Mouse (Mus musculus) 416B (cell line): ENCODE results near the gene Lrp2.
A peak's percentile ranks its signal among the peaks of the same experiment; 100 is the strongest.

ENCODE experiments used
- DNase-seq: peaks from one replicate; pipeline ENCODE4 v3.0.0; 2011; ENCODE audit warnings: low read depth

Gene Lrp2

DNA sequence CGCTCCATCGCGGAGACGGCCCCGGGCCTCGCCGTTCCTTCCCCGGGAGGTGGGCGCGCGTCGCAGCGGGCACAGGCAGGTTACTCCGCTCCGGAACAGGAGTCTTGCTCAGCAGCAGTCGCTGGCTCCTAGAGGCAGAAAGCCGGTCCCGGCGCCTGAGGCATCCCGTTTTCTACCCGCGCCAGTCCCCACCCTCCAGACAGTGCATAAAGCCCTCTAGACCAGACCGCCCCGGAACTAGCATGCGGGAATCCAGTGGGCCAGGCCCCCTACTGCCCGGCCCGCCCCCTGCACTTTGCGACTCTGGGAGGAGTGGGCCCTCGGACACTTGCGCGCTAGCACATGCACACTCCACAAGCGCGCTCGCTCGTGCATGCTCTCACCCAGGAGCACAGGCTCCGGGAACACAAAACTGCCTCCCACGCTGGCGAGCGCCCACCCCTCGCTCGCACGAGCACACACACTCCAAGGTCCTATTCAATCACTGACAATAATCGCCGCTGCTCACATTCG, at the start of gene Lrp2:
Lrp2 (minus strand) TSS at position 180 of the 513 bp plus-strand sequence.
- DNase-seq: no peak

DNA sequence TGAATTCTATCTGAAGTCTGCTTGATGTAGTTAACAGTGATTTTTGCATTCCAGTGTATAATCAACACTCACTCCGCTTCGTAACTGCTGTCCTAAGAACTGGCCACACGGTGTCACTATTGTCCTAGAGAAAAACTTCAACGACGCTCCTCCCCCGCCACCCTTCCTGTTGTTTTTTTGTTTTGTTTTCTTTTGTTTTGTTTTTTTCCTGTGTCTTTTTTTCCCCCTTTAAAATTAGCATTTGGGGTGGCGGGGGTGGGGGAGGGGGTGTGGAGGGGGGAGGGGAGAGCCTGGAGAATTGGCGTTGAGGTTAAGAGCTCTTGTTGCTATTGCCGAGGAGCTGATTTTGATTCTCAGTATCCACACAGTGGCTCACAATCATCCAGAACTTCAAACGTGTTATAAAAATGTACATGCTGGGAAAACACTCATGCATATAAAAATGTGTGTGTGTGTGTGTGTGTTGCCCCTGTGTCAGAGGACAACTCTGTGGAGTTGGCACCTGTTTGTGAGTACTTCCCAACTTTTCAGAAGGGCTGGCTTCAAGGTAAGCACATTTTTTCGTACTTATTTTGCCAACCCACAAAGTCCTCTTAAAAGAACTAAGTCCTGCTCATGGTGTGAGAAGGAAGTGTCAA, 49.3 kb upstream of the Lrp2 start:
- peak; percentile 73 for DNase-seq

GRCm38 (mm10) chr2:69631449-69631848, 45.6 kb upstream of the Lrp2 start:
- DNase-seq: peak; percentile 29

DNA sequence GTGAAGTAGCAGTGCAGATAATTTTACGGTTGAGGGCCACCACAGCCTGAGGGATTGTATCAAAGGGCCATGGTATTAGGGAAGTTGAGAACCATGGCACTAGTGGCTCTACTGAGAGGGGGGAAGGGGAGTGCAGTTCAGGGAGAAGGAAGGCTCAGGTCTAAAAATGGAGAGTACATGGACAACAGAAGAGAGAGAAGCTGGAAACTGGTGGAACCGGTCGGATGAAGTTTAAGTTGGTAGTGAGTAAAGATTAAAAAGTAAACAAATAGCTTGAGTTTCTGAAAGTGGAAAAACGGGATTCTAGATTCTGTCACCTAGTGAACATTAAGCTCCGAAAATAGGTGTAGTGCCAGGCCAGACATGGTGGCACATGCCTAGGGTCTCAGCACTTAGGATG, 44.9 kb upstream of the Lrp2 start:
- DNase-seq: no peak

- DNase-seq: no peak
Observed at GRCm38 (mm10) chr2:69629914-69630313, 44.0 kb upstream of the Lrp2 start.

DNA sequence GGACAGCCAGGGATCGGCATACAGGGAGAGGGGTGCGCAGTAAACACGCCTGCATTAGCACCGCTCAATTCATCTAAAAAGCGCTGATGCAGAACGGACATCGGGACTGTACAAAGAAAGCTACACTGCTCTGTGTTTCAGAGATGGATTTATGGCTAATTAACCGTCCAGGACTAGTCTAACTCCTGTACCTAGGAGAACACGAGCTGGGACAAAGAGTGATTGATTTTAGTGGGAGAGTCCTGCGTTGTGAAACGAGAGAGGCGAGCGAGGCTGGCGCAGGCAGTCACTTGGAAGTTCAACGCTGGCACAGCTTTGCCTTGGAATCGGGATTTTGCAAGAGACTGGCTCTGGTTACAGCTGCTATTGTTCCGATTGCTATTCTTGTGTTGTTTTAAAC, 43.4 kb upstream of the Lrp2 start:
- DNase-seq: no peak

DNA sequence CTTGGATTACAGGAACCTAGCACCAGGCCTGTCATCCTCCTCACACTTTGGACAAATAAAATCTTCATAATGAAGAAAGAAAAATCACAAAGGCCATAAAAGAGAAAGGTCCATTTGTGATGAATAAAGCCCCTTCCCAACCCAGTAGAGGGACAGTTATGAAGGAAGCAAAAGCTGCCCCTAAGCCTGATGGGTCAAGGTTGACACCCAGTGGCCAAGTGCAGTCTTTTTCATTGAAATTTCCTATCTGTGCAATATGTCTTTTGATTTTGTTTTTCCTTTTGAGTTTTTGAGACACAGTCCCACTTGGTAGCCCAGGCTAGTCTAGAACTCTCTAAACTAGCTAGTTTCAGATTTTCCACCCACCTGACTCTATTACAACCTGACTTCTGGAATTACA, 33.4 kb upstream of the Lrp2 start:
- DNase-seq: peak; percentile 36

DNA sequence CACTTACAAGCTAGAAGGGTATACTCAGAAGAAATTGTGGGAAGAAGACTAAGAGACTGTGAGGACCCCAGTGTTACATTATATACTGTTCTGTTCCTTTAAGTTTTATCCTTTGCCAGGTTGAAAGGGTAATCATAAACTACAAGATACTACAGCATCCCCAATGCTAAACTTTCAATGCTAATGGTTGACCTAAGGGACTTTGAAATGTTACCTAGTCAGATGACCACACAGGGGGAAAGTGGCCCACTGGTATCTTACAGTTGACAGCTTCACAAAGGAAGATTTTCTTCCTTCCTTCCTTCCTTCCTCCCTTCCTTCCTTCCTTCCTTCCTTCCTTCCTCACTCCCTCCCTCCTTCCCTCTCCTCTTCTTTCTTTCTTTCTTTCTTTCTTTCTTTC, 32.5 kb upstream of the Lrp2 start:
- DNase-seq: no peak

GRCm38 (mm10) chr2:69613237-69613636, 27.4 kb upstream of the Lrp2 start:
- peak; percentile 92 for DNase-seq

DNA sequence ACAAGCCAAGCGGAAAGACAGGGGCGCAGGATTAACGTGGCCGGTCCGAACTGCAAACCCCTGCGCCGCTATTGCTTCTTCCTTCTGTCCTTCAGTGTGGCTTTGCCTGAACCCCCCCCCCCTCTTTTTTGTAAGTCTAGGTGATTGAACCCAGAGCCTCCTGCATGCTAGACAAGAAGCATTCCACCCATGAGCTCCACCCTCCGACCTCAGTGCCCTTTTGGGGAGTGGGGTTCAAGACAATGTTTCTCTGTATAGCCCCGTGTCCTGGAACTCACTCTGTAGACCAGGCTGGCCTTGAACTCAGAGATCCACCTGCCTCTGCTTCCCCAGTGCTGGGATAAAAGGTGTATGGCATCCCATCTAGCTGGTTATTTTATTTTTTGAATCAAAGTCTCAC, 26.9 kb upstream of the Lrp2 start:
- DNase-seq: no peak

DNA sequence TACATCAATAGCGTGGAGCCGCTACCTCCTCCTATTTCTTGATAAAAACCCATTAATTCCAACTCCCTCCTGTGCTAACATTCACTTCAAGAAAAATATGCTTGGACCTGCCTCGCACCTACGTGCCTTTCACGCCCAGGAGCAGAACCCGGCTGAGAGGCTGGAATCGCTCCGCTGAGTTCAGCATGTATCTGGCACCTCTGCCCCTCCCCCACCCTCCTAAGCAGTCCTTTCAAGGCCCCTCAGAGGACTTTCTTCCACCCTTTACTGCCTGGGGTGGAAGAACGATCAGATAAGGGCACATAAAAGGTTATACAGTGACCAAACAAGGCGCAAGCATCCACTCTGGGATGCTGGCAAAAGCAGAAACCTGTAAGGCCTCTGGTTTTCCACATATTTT, 26.4 kb upstream of the Lrp2 start:
- DNase-seq: no peak

DNA sequence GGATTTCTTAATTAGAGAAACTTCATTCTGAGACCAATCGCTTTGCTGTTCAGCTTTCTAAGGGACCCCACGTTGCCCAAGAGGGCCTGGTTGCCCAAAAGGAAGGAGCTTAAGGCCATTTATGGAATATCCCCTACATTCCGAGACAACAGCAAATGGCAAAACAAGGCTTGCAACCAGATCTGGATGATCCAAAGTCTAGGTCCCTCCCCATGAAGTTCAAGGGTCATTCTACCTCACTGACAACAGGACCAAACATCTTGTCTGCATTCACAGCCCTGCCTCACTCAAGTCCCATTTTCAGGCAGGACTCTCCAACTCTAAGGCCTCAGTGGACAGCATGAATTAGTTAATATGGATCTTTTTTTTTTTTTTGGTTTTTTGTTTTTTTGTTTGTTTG, 20.8 kb upstream of the Lrp2 start:
- DNase-seq: no peak

GRCm38 (mm10) chr2:69603726-69604393, 18.0 kb upstream of the Lrp2 start:
- DNase-seq: peak; percentile 24

DNA sequence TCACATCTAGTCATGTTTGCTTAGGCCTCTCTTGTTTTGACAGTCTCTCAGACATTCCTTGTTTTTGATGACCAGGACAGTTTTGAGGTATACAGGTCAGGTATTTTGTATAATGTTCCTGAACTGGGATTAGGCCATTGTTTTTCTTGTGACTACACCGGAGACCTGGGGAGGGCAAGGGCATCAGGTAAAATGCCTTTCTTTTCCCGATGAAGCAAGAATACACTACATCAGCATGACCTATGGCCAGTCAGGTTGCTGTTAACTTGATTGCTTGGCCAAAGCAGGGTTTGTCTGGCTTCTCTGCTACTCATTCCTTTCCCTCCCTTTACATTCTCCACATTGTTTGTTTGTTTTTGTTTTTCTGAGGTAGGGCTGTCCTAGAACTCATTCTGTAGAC, 7.3 kb upstream of the Lrp2 start:
- no peak for DNase-seq

- no peak for DNase-seq
Observed at GRCm38 (mm10) chr2:69592536-69592935, 6.7 kb upstream of the Lrp2 start.

GRCm38 (mm10) chr2:69591966-69592505, 6.2 kb upstream of the Lrp2 start:
- no peak for DNase-seq

DNA sequence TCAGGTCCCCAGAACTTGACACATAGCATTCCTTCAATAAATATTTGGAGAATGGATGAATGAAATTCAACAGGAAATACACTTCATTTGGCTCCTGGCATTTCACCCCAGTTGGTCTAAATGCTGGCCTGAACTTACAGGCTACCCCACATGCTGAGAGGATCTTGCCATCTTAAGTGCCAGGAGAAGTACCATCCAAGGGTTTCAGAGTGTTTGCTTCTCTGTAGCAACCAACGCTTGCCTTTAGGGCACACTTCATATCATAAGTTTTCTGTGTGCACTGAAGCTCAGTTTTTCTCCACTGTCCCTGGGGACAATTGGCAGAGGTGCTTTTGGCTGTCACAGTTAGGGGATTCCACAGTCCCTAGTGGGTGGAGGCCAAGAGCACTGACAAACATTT, 4.7 kb upstream of the Lrp2 start:
- no peak for DNase-seq

DNA sequence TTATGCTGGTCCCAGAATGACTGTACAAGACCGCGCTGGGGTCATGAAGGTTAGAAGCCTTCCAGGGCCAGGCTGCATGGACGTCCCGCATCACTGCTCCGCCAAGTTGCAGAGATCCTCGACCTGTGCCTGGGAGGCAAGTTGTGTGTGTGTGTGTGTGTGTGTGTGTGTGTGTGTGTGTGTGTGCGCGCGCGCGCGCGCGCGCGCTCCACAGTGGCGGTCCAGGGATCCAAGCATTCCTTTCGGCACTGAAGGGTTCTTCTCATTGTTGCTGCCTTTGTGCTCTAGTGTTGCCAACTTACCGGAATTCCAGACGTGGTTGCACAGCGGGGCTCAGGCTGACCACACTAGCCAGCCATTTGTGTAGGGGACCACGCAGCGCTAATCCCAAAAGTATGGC, 2.0 kb upstream of the Lrp2 start:
- no peak for DNase-seq

DNA sequence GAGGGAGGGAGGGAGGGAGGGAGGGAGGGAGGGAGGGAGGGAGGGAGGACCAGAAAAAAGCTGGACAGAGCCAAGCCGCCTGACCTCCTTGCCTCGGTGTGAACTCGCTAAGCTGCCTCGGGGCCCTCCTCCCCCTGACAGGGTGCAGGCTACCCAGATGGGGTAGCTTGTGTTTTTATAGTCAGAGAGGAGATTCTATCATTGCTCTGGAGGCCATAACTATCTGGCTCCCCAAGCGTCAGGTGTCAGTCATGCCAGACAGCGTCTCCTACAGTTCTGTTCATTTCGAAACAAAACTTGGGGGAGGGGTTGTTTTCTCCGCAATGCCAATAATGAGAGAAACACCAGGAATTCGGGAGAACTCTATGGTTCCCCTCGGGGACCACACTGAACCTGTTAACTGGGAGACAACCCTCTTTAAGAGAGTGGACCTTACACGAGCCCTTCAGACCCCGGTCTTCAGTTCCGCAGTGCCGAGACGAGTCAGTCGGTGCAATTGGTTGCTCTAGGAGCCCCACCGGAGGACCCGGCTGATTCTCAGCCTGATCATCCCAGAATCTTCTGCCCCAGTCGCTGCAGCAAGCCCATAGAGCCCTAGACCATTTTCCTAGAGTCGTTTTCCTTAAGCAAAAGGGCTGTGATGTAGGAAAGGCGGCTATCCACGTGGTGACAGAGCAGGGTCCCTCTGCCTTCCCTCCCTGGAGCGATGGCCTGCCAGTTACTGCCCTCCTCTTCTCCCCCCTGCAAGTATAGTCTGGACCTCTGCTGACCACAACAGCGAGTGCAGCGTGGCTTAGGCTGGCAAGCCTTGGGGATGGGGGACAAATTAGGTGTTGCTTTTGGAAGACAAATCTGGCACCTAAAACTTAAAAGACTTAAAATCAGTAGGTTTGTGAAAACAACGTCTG, 1.2 kb upstream of the Lrp2 start:
- no peak for DNase-seq

- DNase-seq: no peak
Observed at GRCm38 (mm10) chr2:69585191-69585885, 527 bp downstream of the Lrp2 start.

- DNase-seq: no peak
Observed at GRCm38 (mm10) chr2:69584117-69584933, 1.5 kb downstream of the Lrp2 start.
